Mouse (Mus musculus): Measurements from ENCODE around the gene Acbd3. TPM values are rescaled to one million over a fixed set of nuclear protein-coding genes. Genes with fewer than 3 reads are reported as not detected.
A peak's percentile ranks its signal among the peaks of the same experiment; 100 is the strongest.

Gene Acbd3
- 27.9 and 31.0 TPM in 2 replicates for polyA plus RNA-seq (2016; fragmentation: Nextera tagmentation; extraction: Ambion mirVana)

- Histone ChIP-seq H3K4me2 (replicated peaks) (peak within 1 kb of the TSS; percentile 81), H3K36me3 (no peaks in the 10 kb centered on the region), H3K4me1 (peaks cover 21% of the 10 kb centered on the region), H3K9me3 (no peaks in the 10 kb centered on the region), H3K27me3 (replicated peaks) (no peaks in the 10 kb centered on the region), H3K27ac (peak within 1 kb of the TSS; percentile 86), H3K4me3 (peak within 1 kb of the TSS; percentile 99), H3K9ac (peak within 1 kb of the TSS; percentile 97)
- WGBS: under 1% methylated on average over 52 of the region's 52 CpGs
- ATAC-seq (ENCODE audit: low FRiP score, low read depth): peak; percentile 95
Observed at GRCm38 (mm10) chr1:180725704-180726179, at the start of gene Acbd3. TSS of gene Acbd3 (plus strand) at chr1:180726043.

- Histone ChIP-seq H3K36me3 (peaks cover 39% of the 10 kb centered on the region), H3K4me3 (no peak overlapping the region), H3K4me1 (0 out of 2 replicates have a peak, but pooled peaks cover under 1% of the 10 kb centered on the region), H3K4me2 (replicated peaks) (no peak overlapping the region), H3K9ac (no peak overlapping the region), H3K27ac (no peak overlapping the region), H3K9me3 (no peaks in the 10 kb centered on the region), H3K27me3 (replicated peaks) (peaks cover 20% of the 10 kb centered on the region)
- ATAC-seq (ENCODE audit: low FRiP score, low read depth): no peak
- 94% methylated on average over 7 of the region's 7 CpGs for WGBS
Observed at GRCm38 (mm10) chr1:180691284-180691683, 34.6 kb upstream of the Acbd3 start.

GRCm38 (mm10) chr1:180696626-180697352 is 29.1 kb upstream of the Acbd3 start, which contains the start of gene Mixl1:
TSS of gene Mixl1 (minus strand) at chr1:180697034.
- Histone ChIP-seq H3K9ac (peak within 1 kb of the TSS; percentile 26; the same call in 1 of the 2 replicates), H3K27ac (no peak within 1 kb of the TSS), H3K4me1 (peaks cover 11% of the 10 kb centered on the region; the same call in 1 of the 2 replicates), H3K4me2 (replicated peaks) (peak within 1 kb of the TSS; percentile 69), H3K27me3 (replicated peaks) (peaks cover 44% of the 10 kb centered on the region), H3K4me3 (peak within 1 kb of the TSS; percentile 43), H3K9me3 (no peaks in the 10 kb centered on the region), H3K36me3 (peaks cover 5% of the 10 kb centered on the region; the same call in 1 of the 2 replicates)
- WGBS: under 1% methylated on average over 76 of the region's 79 CpGs
- ATAC-seq (ENCODE audit: low FRiP score, low read depth): 0 out of 2 replicates have a peak, but pooled peaks have one; percentile 9

GRCm38 (mm10) chr1:180698063-180698462 is 27.8 kb upstream of the Acbd3 start:
- Histone ChIP-seq H3K9ac (no peak overlapping the region), H3K4me2 (replicated peaks) (no peak overlapping the region), H3K27ac (no peak overlapping the region), H3K9me3 (no peaks in the 10 kb centered on the region), H3K4me3 (no peak overlapping the region), H3K27me3 (replicated peaks) (peaks cover 44% of the 10 kb centered on the region), H3K36me3 (no peaks in the 10 kb centered on the region), H3K4me1 (peaks cover 11% of the 10 kb centered on the region; the same call in 1 of the 2 replicates)
- no peak for ATAC-seq (ENCODE audit: low FRiP score, low read depth)
- WGBS: 48% methylated on average over 5 of the region's 5 CpGs

- Histone ChIP-seq H3K9me3 (no peaks in the 10 kb centered on the region), H3K4me3 (no peak overlapping the region), H3K4me1 (no peaks in the 10 kb centered on the region), H3K36me3 (no peaks in the 10 kb centered on the region), H3K27me3 (replicated peaks) (peaks cover 4% of the 10 kb centered on the region; the same call in 1 of the 2 replicates), H3K27ac (no peak overlapping the region), H3K4me2 (replicated peaks) (no peak overlapping the region), H3K9ac (no peak overlapping the region)
- no peak for ATAC-seq (ENCODE audit: low FRiP score, low read depth)
- 51% methylated on average over 6 of the region's 6 CpGs for WGBS
Observed at GRCm38 (mm10) chr1:180703400-180703799, 22.4 kb upstream of the Acbd3 start.

GRCm38 (mm10) chr1:180707368-180707767 is 18.5 kb upstream of the Acbd3 start:
- 61% methylated on average over 3 of the region's 3 CpGs for WGBS
- no peak overlapping the region for H3K9ac ChIP-seq
- ATAC-seq (ENCODE audit: low FRiP score, low read depth): no peak
- H3K4me2 ChIP-seq (replicated peaks): no peak overlapping the region
- H3K36me3 ChIP-seq: no peaks in the 10 kb centered on the region
- H3K4me3 ChIP-seq: no peak overlapping the region
- H3K4me1 ChIP-seq: no peaks in the 10 kb centered on the region
- H3K27me3 ChIP-seq (replicated peaks): no peaks in the 10 kb centered on the region
- no peak overlapping the region for H3K27ac ChIP-seq
- no peaks in the 10 kb centered on the region for H3K9me3 ChIP-seq

GRCm38 (mm10) chr1:180707813-180708212 is 18.0 kb upstream of the Acbd3 start:
- Histone ChIP-seq H3K4me2 (replicated peaks) (no peak overlapping the region), H3K27me3 (replicated peaks) (no peaks in the 10 kb centered on the region), H3K9me3 (no peaks in the 10 kb centered on the region), H3K4me3 (no peak overlapping the region), H3K36me3 (no peaks in the 10 kb centered on the region), H3K27ac (no peak overlapping the region), H3K9ac (no peak overlapping the region), H3K4me1 (no peaks in the 10 kb centered on the region)
- 85% methylated on average over 3 of the region's 3 CpGs for WGBS
- no peak for ATAC-seq (ENCODE audit: low FRiP score, low read depth)

- H3K9ac ChIP-seq: no peak overlapping the region
- H3K27ac ChIP-seq: no peak overlapping the region
- H3K4me1 ChIP-seq: no peaks in the 10 kb centered on the region
- WGBS: 75% methylated on average over 14 of the region's 14 CpGs
- no peaks in the 10 kb centered on the region for H3K27me3 ChIP-seq (replicated peaks)
- no peak overlapping the region for H3K4me3 ChIP-seq
- H3K9me3 ChIP-seq: no peaks in the 10 kb centered on the region
- H3K4me2 ChIP-seq (replicated peaks): no peak overlapping the region
- no peak for ATAC-seq (ENCODE audit: low FRiP score, low read depth)
- H3K36me3 ChIP-seq: no peaks in the 10 kb centered on the region
Observed at GRCm38 (mm10) chr1:180708935-180709776, 16.7 kb upstream of the Acbd3 start.

- no peak overlapping the region for H3K27ac ChIP-seq
- 81% methylated on average over 5 of the region's 5 CpGs for WGBS
- no peak overlapping the region for H3K9ac ChIP-seq
- H3K4me2 ChIP-seq (replicated peaks): no peak overlapping the region
- no peak overlapping the region for H3K4me3 ChIP-seq
- no peaks in the 10 kb centered on the region for H3K36me3 ChIP-seq
- no peak for ATAC-seq (ENCODE audit: low FRiP score, low read depth)
- H3K4me1 ChIP-seq: no peaks in the 10 kb centered on the region
- H3K27me3 ChIP-seq (replicated peaks): no peaks in the 10 kb centered on the region
- no peaks in the 10 kb centered on the region for H3K9me3 ChIP-seq
Observed at GRCm38 (mm10) chr1:180718756-180719155, 7.1 kb upstream of the Acbd3 start.

- ATAC-seq (ENCODE audit: low FRiP score, low read depth): no peak
- H3K9ac ChIP-seq: no peak overlapping the region
- 91% methylated on average over 6 of the region's 6 CpGs for WGBS
- H3K36me3 ChIP-seq: no peaks in the 10 kb centered on the region
- H3K4me2 ChIP-seq (replicated peaks): no peak overlapping the region
- no peaks in the 10 kb centered on the region for H3K9me3 ChIP-seq
- no peaks in the 10 kb centered on the region for H3K27me3 ChIP-seq (replicated peaks)
- no peaks in the 10 kb centered on the region for H3K4me1 ChIP-seq
- H3K4me3 ChIP-seq: no peak overlapping the region
- H3K27ac ChIP-seq: no peak overlapping the region
Observed at GRCm38 (mm10) chr1:180719483-180719882, 6.4 kb upstream of the Acbd3 start.

GRCm38 (mm10) chr1:180719951-180720689 is 5.7 kb upstream of the Acbd3 start:
- Histone ChIP-seq H3K4me3 (no peak overlapping the region), H3K4me2 (replicated peaks) (no peak overlapping the region), H3K27ac (no peak overlapping the region), H3K27me3 (replicated peaks) (no peaks in the 10 kb centered on the region), H3K9me3 (no peaks in the 10 kb centered on the region), H3K36me3 (no peaks in the 10 kb centered on the region), H3K4me1 (peaks cover 2% of the 10 kb centered on the region), H3K9ac (no peak overlapping the region)
- WGBS: 44% methylated on average over 5 of the region's 5 CpGs
- ATAC-seq (ENCODE audit: low FRiP score, low read depth): 0 out of 2 replicates have a peak, but pooled peaks have one; percentile 29
